8 mouse cellular contexts compared by ENCODE assay signal in genomic region chr14:20792922-20793757, GRCm38 (mm10). TPM values are rescaled to one million over a fixed set of nuclear protein-coding genes. Genes with fewer than 3 reads are reported as not detected.
DNase-seq lines count a peak whose midpoint lies in the region; ATAC-seq lines count a peak whose summit lies in the region.

No protein-coding gene starts in this region.

- peak overlapping the region; percentile 94 for H3K4me3 ChIP-seq in heart, embryonic 10.5 days
- peak overlapping the region; percentile 94 for H3K4me3 ChIP-seq in hindbrain, embryonic 10.5 days
- H3K4me3 ChIP-seq in liver, embryonic 15.5 days (replicated peaks) = peak overlapping the region; percentile 77
- H3K4me3 ChIP-seq in stomach, embryonic 14.5 days (ENCODE audit: low read depth, low read length) = peak overlapping the region; percentile 85

- no peak; the same call in 1 of the 2 replicates for ATAC-seq in liver, embryonic 15.5 days (ENCODE audit: insufficient read depth)
- peak; percentile 62 for ATAC-seq in stomach, embryonic 14.5 days (ENCODE audit: insufficient number of reproducible peaks, insufficient read depth, low FRiP score, low read depth)
- no peak for ATAC-seq in erythroid progenitor cell, adult 5-6 weeks (replicated peaks; ENCODE audit: low FRiP score, poor library complexity, severe bottlenecking)

- H3K27ac ChIP-seq in heart, embryonic 10.5 days = peak overlapping the region; percentile 95
- H3K27ac ChIP-seq in hindbrain, embryonic 10.5 days = peak overlapping the region; percentile 95
- H3K27ac ChIP-seq in liver, embryonic 15.5 days (replicated peaks) = peak overlapping the region; percentile 57; the same call in 1 of the 2 replicates
- H3K27ac ChIP-seq in stomach, embryonic 14.5 days (ENCODE audit: low read length) = peak overlapping the region; percentile 58; the same call in 1 of the 2 replicates

- no peaks in the 10 kb centered on the region for H3K9me3 ChIP-seq in heart, embryonic 10.5 days
- H3K9me3 ChIP-seq in hindbrain, embryonic 10.5 days = no peaks in the 10 kb centered on the region
- no peaks in the 10 kb centered on the region for H3K9me3 ChIP-seq in liver, embryonic 15.5 days (replicated peaks)
- no peaks in the 10 kb centered on the region for H3K9me3 ChIP-seq in stomach, embryonic 14.5 days (ENCODE audit: control insufficient read depth, low read depth, low read length)

- WGBS in heart, embryonic 10.5 days = under 1% methylated on average over 53 of the region's 57 CpGs
- WGBS in hindbrain, embryonic 10.5 days = 1% methylated on average over 53 of the region's 57 CpGs
- WGBS in liver, embryonic 15.5 days (ENCODE audit: insufficient replicate concordance) = 2% methylated on average over 47 of the region's 57 CpGs
- under 1% methylated on average over 52 of the region's 57 CpGs for WGBS in stomach, embryonic 14.5 days

- H3K27me3 ChIP-seq in heart, embryonic 10.5 days (ENCODE audit: insufficient read depth, poor library complexity, severe bottlenecking) = no peaks in the 10 kb centered on the region
- peaks cover 3% of the 10 kb centered on the region; the same call in 1 of the 2 replicates for H3K27me3 ChIP-seq in hindbrain, embryonic 10.5 days (ENCODE audit: insufficient read depth, poor library complexity, severe bottlenecking)
- H3K27me3 ChIP-seq in liver, embryonic 15.5 days = peaks cover 3% of the 10 kb centered on the region; the same call in 1 of the 2 replicates
- H3K27me3 ChIP-seq in stomach, embryonic 14.5 days (ENCODE audit: control insufficient read depth, insufficient read depth, low read length) = no peaks in the 10 kb centered on the region

- H3K4me1 ChIP-seq in heart, embryonic 10.5 days = peaks cover 54% of the 10 kb centered on the region
- peaks cover 61% of the 10 kb centered on the region for H3K4me1 ChIP-seq in hindbrain, embryonic 10.5 days (replicated peaks)
- H3K4me1 ChIP-seq in liver, embryonic 15.5 days (replicated peaks) = peaks cover 31% of the 10 kb centered on the region
- H3K4me1 ChIP-seq in stomach, embryonic 14.5 days (ENCODE audit: control insufficient read depth, insufficient read depth, low read length) = peaks cover 13% of the 10 kb centered on the region

- peak overlapping the region; percentile 98 for H3K4me2 ChIP-seq in liver, embryonic 15.5 days
- peak overlapping the region; percentile 94 for H3K4me2 ChIP-seq in stomach, embryonic 14.5 days (replicated peaks; ENCODE audit: low read depth, low read length)

- H3K36me3 ChIP-seq in heart, embryonic 10.5 days = peaks cover 45% of the 10 kb centered on the region
- H3K36me3 ChIP-seq in hindbrain, embryonic 10.5 days = peaks cover 44% of the 10 kb centered on the region
- peaks cover 15% of the 10 kb centered on the region; the same call in 1 of the 2 replicates for H3K36me3 ChIP-seq in liver, embryonic 15.5 days (replicated peaks)
- peaks cover 25% of the 10 kb centered on the region for H3K36me3 ChIP-seq in stomach, embryonic 14.5 days (ENCODE audit: control insufficient read depth, insufficient read depth, low read length)

- H3K9ac ChIP-seq in liver, embryonic 15.5 days = peak overlapping the region; percentile 65
- peak overlapping the region; percentile 73 for H3K9ac ChIP-seq in stomach, embryonic 14.5 days (replicated peaks; ENCODE audit: low read depth, low read length)

- DNase-seq in heart, embryonic 10.5 days (ENCODE audit: low spot score) = peak; percentile 83
- DNase-seq in heart, adult 9 months (ENCODE audit: low spot score in 2 of 2) = no peak
- DNase-seq in ES-CJ7 (ENCODE audit: low read depth, low spot score) = peak; percentile 51
- DNase-seq in embryo, embryonic 10.5 days (ENCODE audit: low spot score) = peak; percentile 72
- DNase-seq in hindbrain, embryonic 10.5 days (ENCODE audit: low spot score) = peak; percentile 68

RNA-seq across cellular contexts. Expression of gene Camk2g, which starts 0.7 kb away (rescaled TPM):
- polyA plus RNA-seq in heart, embryonic 10.5 days (2016; fragmentation: Nextera tagmentation; extraction: Ambion mirVana) = 60.6 and 65.3 TPM in 2 replicates
- polyA plus RNA-seq in hindbrain, embryonic 10.5 days (2016; fragmentation: Nextera tagmentation; extraction: Ambion mirVana) = 38.2 and 48.8 TPM in 2 replicates
- polyA plus RNA-seq in liver, embryonic 15.5 days (2015; fragmentation: Nextera tagmentation; extraction: Ambion mirVana) = 5.6 and 5.7 TPM in 2 replicates
- 46.6 and 53.6 TPM in 2 replicates for polyA plus RNA-seq in stomach, embryonic 14.5 days (2014; fragmentation: Nextera tagmentation; extraction: Ambion mirVana)
- 6.7 and 7.2 TPM in 2 replicates for total RNA-seq in erythroid progenitor cell, adult 5-6 weeks (2015; ENCODE audit: low replicate concordance)
- 3.6 and 6.9 TPM in 2 replicates for total RNA-seq in erythroid progenitor cell, adult 5-6 weeks (2017; ENCODE audit: low replicate concordance)

RNA-seq across cellular contexts. Expression of gene Plau, which starts 43.3 kb away (rescaled TPM):
- 0.23 and 0.30 TPM in 2 replicates for polyA plus RNA-seq in heart, embryonic 10.5 days (2016; fragmentation: Nextera tagmentation; extraction: Ambion mirVana)
- 0.47 and 0.52 TPM in 2 replicates for polyA plus RNA-seq in hindbrain, embryonic 10.5 days (2016; fragmentation: Nextera tagmentation; extraction: Ambion mirVana)
- 0.54 and 0.76 TPM in 2 replicates for polyA plus RNA-seq in liver, embryonic 15.5 days (2015; fragmentation: Nextera tagmentation; extraction: Ambion mirVana)
- 0.64 and 1.3 TPM in 2 replicates for polyA plus RNA-seq in stomach, embryonic 14.5 days (2014; fragmentation: Nextera tagmentation; extraction: Ambion mirVana)
- 2.5 TPM in 1 of 2 replicates, not detected in the other for total RNA-seq in erythroid progenitor cell, adult 5-6 weeks (2015; ENCODE audit: low replicate concordance)
- total RNA-seq in erythroid progenitor cell, adult 5-6 weeks (2017; ENCODE audit: low replicate concordance) = 1.6 and 2.1 TPM in 2 replicates

RNA-seq across cellular contexts. Expression of gene Ndst2, which starts 58.8 kb away (rescaled TPM):
- 17.5 and 19.7 TPM in 2 replicates for polyA plus RNA-seq in heart, embryonic 10.5 days (2016; fragmentation: Nextera tagmentation; extraction: Ambion mirVana)
- 23.3 and 28.3 TPM in 2 replicates for polyA plus RNA-seq in hindbrain, embryonic 10.5 days (2016; fragmentation: Nextera tagmentation; extraction: Ambion mirVana)
- 16.3 and 17.5 TPM in 2 replicates for polyA plus RNA-seq in liver, embryonic 15.5 days (2015; fragmentation: Nextera tagmentation; extraction: Ambion mirVana)
- polyA plus RNA-seq in stomach, embryonic 14.5 days (2014; fragmentation: Nextera tagmentation; extraction: Ambion mirVana) = 28.1 and 31.1 TPM in 2 replicates
- 81.8 and 146 TPM in 2 replicates for total RNA-seq in erythroid progenitor cell, adult 5-6 weeks (2015; ENCODE audit: low replicate concordance)
- 27.3 and 33.1 TPM in 2 replicates for total RNA-seq in erythroid progenitor cell, adult 5-6 weeks (2017; ENCODE audit: low replicate concordance)

Comparison
In these comparisons a context has a peak if more than half of its experiments do, and no peak if none do; other contexts are left out.
1. DNase-seq: peak in heart, embryonic 10.5 days (single experiment), ES-CJ7 (single experiment), embryo, embryonic 10.5 days (single experiment) and hindbrain, embryonic 10.5 days (single experiment); none in heart, adult 9 months (0 of 2).
2. Peak in every context shown above with its lines, with median percentiles within 50 percentile points of each other: H3K27ac ChIP-seq and H3K4me3 ChIP-seq.